Mouse (Mus musculus): ENCODE data around the gene Cars.

DNA sequence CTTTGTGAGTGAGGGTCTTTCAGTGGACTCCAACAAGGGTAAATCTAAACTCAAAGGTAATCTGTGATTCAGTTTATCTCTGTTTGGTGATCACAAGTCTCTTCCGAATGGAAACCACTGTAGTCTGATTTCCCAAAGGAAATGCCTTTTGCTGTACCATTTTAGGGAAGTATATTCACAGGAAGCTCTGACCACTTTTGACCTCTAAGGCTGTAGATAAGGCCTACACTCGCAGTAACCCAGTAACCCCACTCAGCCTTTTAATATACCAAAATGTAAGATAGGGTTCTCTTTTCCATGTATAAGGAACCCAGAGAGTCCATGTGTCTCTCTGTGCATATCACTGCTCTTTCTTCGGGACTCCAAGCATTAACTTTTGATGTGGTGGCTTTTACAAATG lies 5.4 kb upstream of the Cars start:
- TF ChIP-seq POLR2A (IDR thresholded peaks at IDR 0.05; ENCODE audit: insufficient read depth, low read length) (no peak), CTCF (IDR thresholded peaks at IDR 0.05; ENCODE audit: low read depth, low read length) (no peak)

Data from ES-Bruce4 (cell line).